Mouse (Mus musculus) kidney, adult 18-20 months (tissue): Measurements from ENCODE around the gene Spag17.

Experiments
- DNase-seq: peaks from one replicate; pipeline ENCODE4 v3.0.0; 2021

The Spag17 gene

GRCm38 (mm10) chr3:99966285-99966684 is 81.1 kb downstream of the Spag17 start:
- DNase-seq: no peak

- no peak for DNase-seq
Observed at GRCm38 (mm10) chr3:99970766-99971165, 85.6 kb downstream of the Spag17 start.

- DNase-seq: no peak
Observed at GRCm38 (mm10) chr3:99981046-99981445, 95.8 kb downstream of the Spag17 start.

GRCm38 (mm10) chr3:100004676-100005075 is 119.5 kb downstream of the Spag17 start:
- no peak for DNase-seq

- DNase-seq: no peak
Observed at GRCm38 (mm10) chr3:100009807-100010206, 124.6 kb downstream of the Spag17 start.

- no peak for DNase-seq
Observed at GRCm38 (mm10) chr3:100014110-100014509, 128.9 kb downstream of the Spag17 start.

- no peak for DNase-seq
Observed at GRCm38 (mm10) chr3:100031291-100031690, 146.1 kb downstream of the Spag17 start.

- no peak for DNase-seq
Observed at GRCm38 (mm10) chr3:100032969-100033368, 147.8 kb downstream of the Spag17 start.

GRCm38 (mm10) chr3:100034366-100034956 is 149.3 kb downstream of the Spag17 start:
- no peak for DNase-seq

- DNase-seq: no peak
Observed at GRCm38 (mm10) chr3:100035097-100035496, 149.9 kb downstream of the Spag17 start.

- DNase-seq: no peak
Observed at GRCm38 (mm10) chr3:100036846-100037245, 151.6 kb downstream of the Spag17 start.

GRCm38 (mm10) chr3:100074406-100074805 is 189.2 kb downstream of the Spag17 start:
- no peak for DNase-seq

GRCm38 (mm10) chr3:100102386-100103092 is 217.3 kb downstream of the Spag17 start:
- DNase-seq: no peak

GRCm38 (mm10) chr3:100106736-100107135 is 221.5 kb downstream of the Spag17 start:
- DNase-seq: no peak

GRCm38 (mm10) chr3:100118681-100119080 is 233.5 kb downstream of the Spag17 start:
- DNase-seq: no peak

GRCm38 (mm10) chr3:100121961-100122360 is 236.8 kb downstream of the Spag17 start:
- DNase-seq: no peak

- DNase-seq: no peak
Observed at GRCm38 (mm10) chr3:100122445-100122844, 237.2 kb downstream of the Spag17 start.

GRCm38 (mm10) chr3:100160682-100161445 is 275.7 kb downstream of the Spag17 start:
- DNase-seq: no peak

GRCm38 (mm10) chr3:100161665-100162314 is 276.6 kb downstream of the Spag17 start:
- DNase-seq: no peak

- DNase-seq: peak; percentile 93
Observed at GRCm38 (mm10) chr3:100162315-100163105, 277.3 kb downstream of the Spag17 start, which contains the start of the genes Gdap2 and Wdr3. Gene Gdap2 (plus strand): TSS chr3:100162381. Gene Wdr3 (minus strand): TSS chr3:100162407.

- no peak for DNase-seq
Observed at GRCm38 (mm10) chr3:100163556-100163955, 278.4 kb downstream of the Spag17 start.

- no peak for DNase-seq
Observed at GRCm38 (mm10) chr3:100164991-100165390, 279.8 kb downstream of the Spag17 start.
